Mouse (Mus musculus): ENCODE measurements around the gene Ptprz1. TPM values are rescaled to one million over a fixed set of nuclear protein-coding genes. Genes with fewer than 3 reads are reported as not detected.

The Ptprz1 gene
- 17.8 and 17.9 TPM in 2 replicates for polyA plus RNA-seq (2014; fragmentation: Nextera tagmentation; extraction: Ambion mirVana)

- Histone ChIP-seq H3K9ac (ENCODE audit: low read length) (peak within 1 kb of the TSS; percentile 68), H3K36me3 (ENCODE audit: control insufficient read depth, insufficient read depth, low read length) (no peaks in the 10 kb centered on the region), H3K27ac (ENCODE audit: low read depth, low read length) (no peak within 1 kb of the TSS), H3K4me2 (ENCODE audit: low read depth) (peak within 1 kb of the TSS; percentile 77), H3K9me3 (ENCODE audit: control insufficient read depth, low read length) (no peaks in the 10 kb centered on the region), H3K4me3 (ENCODE audit: low read depth, low read length) (peak within 1 kb of the TSS; percentile 60), H3K27me3 (ENCODE audit: control insufficient read depth, insufficient read depth, low read length) (no peaks in the 10 kb centered on the region), H3K4me1 (ENCODE audit: control insufficient read depth, insufficient read depth, low read length) (peaks cover 6% of the 10 kb centered on the region)
- DNase-seq (ENCODE audit: low spot score) = peak; percentile 92
- WGBS = 0% methylated on average over 19 of the region's 44 CpGs
- ATAC-seq (ENCODE audit: insufficient read depth, low FRiP score, low TSS enrichment) = peak; percentile 90
Observed at GRCm38 (mm10) chr6:22874781-22875613, at the start of gene Ptprz1. TSS of gene Ptprz1 (plus strand) at chr6:22875502.

- Histone ChIP-seq H3K9ac (ENCODE audit: low read length) (no peak overlapping the region), H3K4me2 (ENCODE audit: low read depth) (no peak overlapping the region), H3K27me3 (ENCODE audit: control insufficient read depth, insufficient read depth, low read length) (no peaks in the 10 kb centered on the region), H3K9me3 (ENCODE audit: control insufficient read depth, low read length) (no peaks in the 10 kb centered on the region), H3K4me1 (ENCODE audit: control insufficient read depth, insufficient read depth, low read length) (peaks cover 4% of the 10 kb centered on the region), H3K36me3 (ENCODE audit: control insufficient read depth, insufficient read depth, low read length) (no peaks in the 10 kb centered on the region), H3K27ac (ENCODE audit: low read depth, low read length) (no peak overlapping the region), H3K4me3 (ENCODE audit: low read depth, low read length) (no peak overlapping the region)
- ATAC-seq (ENCODE audit: insufficient read depth, low FRiP score, low TSS enrichment) (peak; percentile 75), DNase-seq (ENCODE audit: low spot score) (peak; percentile 62)
- WGBS = 29% methylated on average over 7 of the region's 7 CpGs
Observed at GRCm38 (mm10) chr6:22833637-22834036, 41.7 kb upstream of the Ptprz1 start.

DNA sequence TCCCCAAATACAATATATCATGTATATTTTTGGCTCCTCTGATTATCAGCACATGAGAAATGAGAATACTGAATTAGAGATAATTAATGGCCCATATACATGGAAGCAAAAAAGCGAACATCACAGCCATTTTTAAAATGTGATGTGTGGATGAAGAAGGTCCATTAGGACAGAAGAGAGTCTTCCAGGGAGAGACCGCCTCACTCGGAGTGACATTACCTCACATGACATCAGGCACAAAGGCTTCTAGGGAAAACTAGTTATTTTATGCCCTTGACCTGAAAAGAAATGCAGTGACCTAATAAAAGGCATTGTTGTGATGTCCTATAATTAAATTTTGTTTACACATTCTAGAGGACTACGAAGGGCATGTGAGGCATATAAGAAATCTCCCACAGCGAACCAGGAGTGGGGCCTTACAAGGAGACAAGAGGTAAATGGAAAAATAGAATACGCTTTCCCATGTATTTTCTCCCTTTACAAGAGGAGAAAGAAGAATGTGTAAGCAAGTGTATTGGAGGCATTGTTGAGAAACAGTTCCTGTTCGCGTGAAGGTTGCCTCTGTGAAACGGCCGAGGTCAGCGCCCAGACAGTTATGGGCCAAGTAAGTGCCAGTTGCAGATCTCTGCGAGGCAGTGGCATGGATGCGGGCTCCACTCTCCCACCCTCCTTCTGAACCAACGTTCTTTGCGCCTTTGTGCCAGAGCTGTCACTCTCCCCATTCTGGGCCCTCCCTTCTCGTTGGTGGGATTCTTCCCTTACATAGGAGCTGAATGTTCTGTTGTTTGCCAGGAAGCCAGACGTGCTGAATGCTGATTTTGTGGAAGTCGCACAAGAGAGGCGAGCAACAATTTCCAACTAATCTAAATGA is 41.0 kb upstream of the Ptprz1 start:
- no peak overlapping the region for H3K4me2 ChIP-seq (ENCODE audit: low read depth)
- no peak overlapping the region for H3K27ac ChIP-seq (ENCODE audit: low read depth, low read length)
- peak; percentile 75 for ATAC-seq (ENCODE audit: insufficient read depth, low FRiP score, low TSS enrichment)
- WGBS = 63% methylated on average over 19 of the region's 19 CpGs
- no peaks in the 10 kb centered on the region for H3K9me3 ChIP-seq (ENCODE audit: control insufficient read depth, low read length)
- H3K4me1 ChIP-seq (ENCODE audit: control insufficient read depth, insufficient read depth, low read length) = peaks cover 4% of the 10 kb centered on the region
- peak; percentile 49 for DNase-seq (ENCODE audit: low spot score)
- H3K9ac ChIP-seq (ENCODE audit: low read length) = no peak overlapping the region
- H3K4me3 ChIP-seq (ENCODE audit: low read depth, low read length) = no peak overlapping the region
- H3K27me3 ChIP-seq (ENCODE audit: control insufficient read depth, insufficient read depth, low read length) = no peaks in the 10 kb centered on the region
- no peaks in the 10 kb centered on the region for H3K36me3 ChIP-seq (ENCODE audit: control insufficient read depth, insufficient read depth, low read length)

DNA sequence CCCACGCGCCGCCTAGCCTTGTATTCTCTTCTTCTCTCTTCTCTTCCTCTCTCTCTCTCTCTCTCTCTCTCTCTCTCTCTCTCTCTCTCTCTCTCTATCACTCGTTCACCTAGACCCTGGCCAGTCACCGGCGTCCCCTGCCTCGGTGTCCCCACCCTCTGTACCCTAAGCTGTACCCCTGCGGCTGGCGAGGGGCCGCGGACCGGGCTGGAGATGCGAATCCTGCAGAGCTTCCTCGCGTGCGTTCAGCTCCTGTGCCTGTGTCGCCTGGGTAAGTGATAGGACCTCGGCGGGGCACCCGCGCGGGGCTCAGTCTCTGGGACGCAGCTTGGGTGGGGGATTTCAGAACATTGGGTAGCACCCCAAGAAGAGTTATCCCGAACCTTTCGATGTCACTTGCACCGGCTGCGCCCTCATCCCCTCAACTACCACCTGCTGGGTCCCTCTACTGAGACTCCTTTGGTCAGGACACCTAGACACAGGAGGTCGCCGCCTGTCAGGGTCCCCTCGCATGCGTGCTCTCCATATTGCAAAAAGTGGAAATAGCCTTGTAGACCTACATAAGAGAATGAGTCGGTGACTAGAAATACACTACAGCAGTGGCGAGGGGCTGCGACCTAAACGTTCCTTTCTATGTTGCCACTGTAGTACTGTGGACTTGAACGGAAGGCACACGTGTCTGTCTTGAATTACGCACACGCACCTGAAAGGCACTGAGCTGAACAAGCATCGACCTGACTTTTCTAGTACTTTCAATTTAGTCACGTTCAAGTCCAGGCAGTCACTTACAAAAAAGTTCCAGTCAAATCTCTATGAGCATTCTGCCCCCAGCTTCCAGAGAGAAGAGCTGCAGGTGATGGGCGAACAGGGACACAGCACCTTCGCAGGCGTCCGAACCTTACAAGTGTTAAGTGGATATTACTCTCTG is 576 bp downstream of the Ptprz1 start:
- peak; percentile 60 for DNase-seq (ENCODE audit: low spot score)
- Histone ChIP-seq H3K4me2 (ENCODE audit: low read depth) (peak overlapping the region; percentile 77), H3K36me3 (ENCODE audit: control insufficient read depth, insufficient read depth, low read length) (no peaks in the 10 kb centered on the region), H3K27ac (ENCODE audit: low read depth, low read length) (no peak overlapping the region), H3K9me3 (ENCODE audit: control insufficient read depth, low read length) (no peaks in the 10 kb centered on the region), H3K4me1 (ENCODE audit: control insufficient read depth, insufficient read depth, low read length) (peaks cover 6% of the 10 kb centered on the region), H3K9ac (ENCODE audit: low read length) (peak overlapping the region; percentile 68), H3K4me3 (ENCODE audit: low read depth, low read length) (peak overlapping the region; percentile 60), H3K27me3 (ENCODE audit: control insufficient read depth, insufficient read depth, low read length) (no peaks in the 10 kb centered on the region)
- 2% methylated on average over 42 of the region's 45 CpGs for WGBS
- ATAC-seq (ENCODE audit: insufficient read depth, low FRiP score, low TSS enrichment) = peak; percentile 74

GRCm38 (mm10) chr6:22887978-22888377 is 12.7 kb downstream of the Ptprz1 start:
- ATAC-seq (ENCODE audit: insufficient read depth, low FRiP score, low TSS enrichment) (no peak), DNase-seq (ENCODE audit: low spot score) (no peak)
- no peak overlapping the region for H3K4me3 ChIP-seq (ENCODE audit: low read depth, low read length)
- WGBS = 95% methylated on average over 6 of the region's 6 CpGs
- H3K9ac ChIP-seq (ENCODE audit: low read length) = no peak overlapping the region
- no peak overlapping the region for H3K4me2 ChIP-seq (ENCODE audit: low read depth)
- H3K4me1 ChIP-seq (ENCODE audit: control insufficient read depth, insufficient read depth, low read length) = no peaks in the 10 kb centered on the region
- no peaks in the 10 kb centered on the region for H3K36me3 ChIP-seq (ENCODE audit: control insufficient read depth, insufficient read depth, low read length)
- H3K27ac ChIP-seq (ENCODE audit: low read depth, low read length) = no peak overlapping the region
- H3K9me3 ChIP-seq (ENCODE audit: control insufficient read depth, low read length) = no peaks in the 10 kb centered on the region
- no peaks in the 10 kb centered on the region for H3K27me3 ChIP-seq (ENCODE audit: control insufficient read depth, insufficient read depth, low read length)

DNA sequence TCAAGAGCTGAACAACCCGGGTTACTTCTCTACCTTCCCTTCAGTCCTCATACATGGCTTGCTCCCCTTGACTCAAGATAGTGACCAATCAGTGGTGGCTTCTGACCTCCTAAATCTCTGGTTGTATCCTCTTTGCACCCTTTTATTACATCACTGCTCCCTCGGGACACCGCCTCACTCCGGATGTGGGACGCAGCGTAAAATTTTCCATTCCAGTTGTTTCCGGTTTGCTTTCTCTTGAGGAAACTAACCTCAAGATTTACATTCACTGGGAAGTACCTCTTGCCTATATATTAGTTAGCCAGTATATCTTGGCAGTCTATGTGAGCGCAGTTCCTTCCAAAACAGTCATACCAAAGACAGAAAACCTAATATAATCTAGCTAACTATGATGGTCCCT is 14.0 kb downstream of the Ptprz1 start:
- H3K9ac ChIP-seq (ENCODE audit: low read length) = no peak overlapping the region
- no peaks in the 10 kb centered on the region for H3K36me3 ChIP-seq (ENCODE audit: control insufficient read depth, insufficient read depth, low read length)
- ATAC-seq (ENCODE audit: insufficient read depth, low FRiP score, low TSS enrichment) (no peak), DNase-seq (ENCODE audit: low spot score) (no peak)
- H3K4me1 ChIP-seq (ENCODE audit: control insufficient read depth, insufficient read depth, low read length) = no peaks in the 10 kb centered on the region
- no peak overlapping the region for H3K4me2 ChIP-seq (ENCODE audit: low read depth)
- H3K4me3 ChIP-seq (ENCODE audit: low read depth, low read length) = no peak overlapping the region
- H3K27ac ChIP-seq (ENCODE audit: low read depth, low read length) = no peak overlapping the region
- H3K9me3 ChIP-seq (ENCODE audit: control insufficient read depth, low read length) = no peaks in the 10 kb centered on the region
- H3K27me3 ChIP-seq (ENCODE audit: control insufficient read depth, insufficient read depth, low read length) = no peaks in the 10 kb centered on the region
- 95% methylated on average over 8 of the region's 8 CpGs for WGBS

DNA sequence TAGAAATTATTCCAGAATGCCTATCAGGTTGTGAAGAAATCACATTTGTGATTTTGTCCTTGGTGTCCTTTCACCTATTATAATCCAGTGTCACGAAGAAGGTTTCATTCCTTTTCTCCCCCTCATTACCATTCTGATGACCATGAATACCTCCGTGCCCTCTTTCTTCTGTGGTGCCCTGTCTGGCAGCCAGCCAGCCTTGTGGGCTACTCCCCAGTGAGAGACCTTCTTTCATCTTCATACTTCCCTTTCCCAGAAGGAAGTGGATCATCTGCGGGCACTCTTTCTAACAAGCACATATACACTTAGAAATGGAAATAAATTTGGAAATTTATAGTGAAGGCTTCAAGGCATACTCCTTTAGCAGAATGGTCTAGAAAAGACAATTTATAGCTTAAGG is 26.7 kb downstream of the Ptprz1 start:
- ATAC-seq (ENCODE audit: insufficient read depth, low FRiP score, low TSS enrichment) (no peak), DNase-seq (ENCODE audit: low spot score) (no peak)
- Histone ChIP-seq H3K27ac (ENCODE audit: low read depth, low read length) (no peak overlapping the region), H3K27me3 (ENCODE audit: control insufficient read depth, insufficient read depth, low read length) (no peaks in the 10 kb centered on the region), H3K4me3 (ENCODE audit: low read depth, low read length) (no peak overlapping the region), H3K9me3 (ENCODE audit: control insufficient read depth, low read length) (no peaks in the 10 kb centered on the region), H3K4me1 (ENCODE audit: control insufficient read depth, insufficient read depth, low read length) (no peaks in the 10 kb centered on the region), H3K9ac (ENCODE audit: low read length) (no peak overlapping the region), H3K36me3 (ENCODE audit: control insufficient read depth, insufficient read depth, low read length) (no peaks in the 10 kb centered on the region), H3K4me2 (ENCODE audit: low read depth) (no peak overlapping the region)
- 75% methylated on average over 3 of the region's 3 CpGs for WGBS
